Mouse (Mus musculus) thymus, postnatal 0 days (tissue): Measurements from ENCODE around the gene Zfp11. TPM values are rescaled to one million over a fixed set of nuclear protein-coding genes. Genes with fewer than 3 reads are reported as not detected.
"Not testable (repeated sequence)": the region's sequence is repeated elsewhere in the genome, so short reads cannot be mapped to it uniquely, and the experiment has no call there.

Source experiments
- DNase-seq: peaks from one replicate; pipeline ENCODE4 v3.0.0-alpha.2; 2015; ENCODE audit warnings: low spot score
- polyA plus RNA-seq: library from polyadenylated mRNA; unstranded; fragments of >200 nt; fragmentation: Nextera tagmentation; extraction: Ambion mirVana; gene quantifications from 2 replicates; pipeline ENCODE4 v1.2.1, GENCODE M21; 2015

The Zfp11 gene
- polyA plus RNA-seq, result 1.8 and 2.3 TPM in 2 replicates

- peak; percentile 73 for DNase-seq
Observed at GRCm38 (mm10) chr5:129670036-129670458, at the start of gene Zfp11. Zfp11 (minus strand) TSS chr5:129670099.

- no peak for DNase-seq
Observed at GRCm38 (mm10) chr5:129717016-129717415, 47.1 kb upstream of the Zfp11 start.

- DNase-seq, result peak; percentile 91
Observed at GRCm38 (mm10) chr5:129715326-129715861, 45.5 kb upstream of the Zfp11 start, which contains the start of gene Mrps17. Mrps17 (plus strand) TSS chr5:129715497.

DNA sequence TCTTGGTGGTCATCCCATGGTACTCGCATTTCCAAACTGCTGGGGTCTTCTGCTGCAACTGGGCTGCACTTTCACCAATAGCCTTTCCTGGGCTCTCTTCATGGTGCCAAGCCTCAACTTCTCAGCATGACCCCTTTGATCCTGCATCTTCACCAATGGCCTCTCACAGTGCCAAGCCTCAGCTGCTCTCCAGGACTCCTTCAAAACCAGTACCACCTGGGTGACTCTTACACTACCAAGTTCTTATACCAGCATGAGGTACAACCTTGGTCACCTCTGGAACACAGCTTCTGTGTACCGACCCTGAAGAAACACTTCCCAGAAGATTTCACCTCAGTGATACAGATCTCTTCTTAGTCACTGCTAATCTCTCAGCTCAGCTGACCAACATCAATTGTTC is 38.5 kb upstream of the Zfp11 start, which contains the start of gene Sept14:
Gene Sept14 (minus strand): TSS at position 101 of the 400 bp plus-strand sequence.
- no peak for DNase-seq

DNA sequence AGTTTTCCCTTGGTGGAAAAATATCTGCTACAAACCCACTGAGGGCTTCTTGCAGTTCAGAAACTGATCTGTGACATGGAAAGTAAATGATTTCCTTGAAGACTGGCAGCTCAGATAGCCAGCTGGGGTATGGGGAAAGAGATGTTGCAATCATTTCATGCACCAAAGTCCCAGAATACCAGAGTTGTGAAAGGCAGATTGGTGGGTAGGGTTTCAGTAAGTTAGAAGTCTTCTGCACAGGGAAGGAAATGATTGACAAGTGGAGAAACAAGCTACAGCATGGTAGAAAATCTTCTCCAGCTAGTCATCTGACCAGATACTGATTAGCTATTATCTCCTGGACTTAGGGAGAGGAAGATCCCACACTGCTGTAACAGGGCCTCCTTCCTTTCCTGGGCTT is 33.5 kb upstream of the Zfp11 start:
- DNase-seq, result no peak

GRCm38 (mm10) chr5:129701706-129702105 is 31.8 kb upstream of the Zfp11 start:
- DNase-seq, result no peak

- DNase-seq, result no peak
Observed at GRCm38 (mm10) chr5:129700506-129700905, 30.6 kb upstream of the Zfp11 start.

DNA sequence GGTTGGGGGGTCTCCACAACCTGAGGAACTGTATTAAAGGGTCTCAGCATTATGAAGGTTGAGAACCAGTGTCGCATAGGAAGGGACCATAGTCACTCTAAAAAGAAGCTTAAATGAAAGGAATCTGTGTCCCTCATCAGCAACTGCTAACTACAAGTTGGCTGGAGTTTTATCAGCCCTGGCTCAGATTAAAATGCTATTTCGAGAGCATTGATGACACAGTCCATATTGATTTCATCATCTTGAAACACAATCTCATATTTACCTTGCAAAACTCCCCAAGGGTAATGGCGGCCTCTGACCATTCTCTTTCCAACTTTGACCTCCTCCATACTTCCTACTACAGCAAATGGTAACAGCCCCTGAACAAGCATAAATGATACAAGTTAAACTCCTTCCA is 20.6 kb upstream of the Zfp11 start:
- no peak for DNase-seq

DNA sequence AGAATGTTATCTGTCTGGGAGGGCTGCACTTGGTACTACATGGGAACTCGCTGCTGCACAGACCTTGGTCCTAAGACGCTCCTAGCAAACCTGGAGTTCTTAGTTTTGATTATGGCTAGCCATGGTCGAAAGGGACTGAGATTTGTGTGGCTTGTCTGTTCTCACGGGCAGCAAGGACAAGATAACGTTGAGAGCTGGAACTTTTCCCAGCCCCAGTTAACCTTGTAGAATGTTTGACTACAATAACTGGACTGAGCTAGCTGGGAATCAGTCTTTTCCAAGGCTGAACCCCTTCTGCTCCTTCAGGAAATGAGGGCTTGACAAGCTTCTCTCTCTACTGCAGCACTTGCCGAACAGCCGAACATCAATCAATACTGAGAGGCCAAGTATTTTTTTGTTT is 17.7 kb upstream of the Zfp11 start:
- no peak for DNase-seq

DNA sequence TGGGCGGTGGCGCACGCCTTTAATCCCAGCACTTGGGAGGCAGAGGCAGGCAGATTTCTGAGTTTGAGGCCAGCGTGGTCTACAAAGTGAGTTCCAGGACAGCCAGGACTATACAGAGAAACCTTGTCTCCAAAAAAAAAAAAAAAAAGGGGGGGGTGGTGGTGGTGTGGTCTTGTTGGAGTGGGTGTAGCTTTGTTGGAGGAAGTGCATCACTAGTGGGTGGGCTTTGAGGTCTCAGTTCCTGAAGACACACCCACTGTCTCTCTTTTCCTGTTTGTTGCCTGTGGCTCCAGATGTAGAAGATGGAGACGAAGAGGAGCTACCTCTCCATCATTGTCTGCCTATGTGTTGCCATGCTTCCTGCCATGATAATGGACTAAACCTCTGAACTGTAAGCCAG is 15.2 kb upstream of the Zfp11 start:
- DNase-seq, result not testable (repeated sequence)

DNA sequence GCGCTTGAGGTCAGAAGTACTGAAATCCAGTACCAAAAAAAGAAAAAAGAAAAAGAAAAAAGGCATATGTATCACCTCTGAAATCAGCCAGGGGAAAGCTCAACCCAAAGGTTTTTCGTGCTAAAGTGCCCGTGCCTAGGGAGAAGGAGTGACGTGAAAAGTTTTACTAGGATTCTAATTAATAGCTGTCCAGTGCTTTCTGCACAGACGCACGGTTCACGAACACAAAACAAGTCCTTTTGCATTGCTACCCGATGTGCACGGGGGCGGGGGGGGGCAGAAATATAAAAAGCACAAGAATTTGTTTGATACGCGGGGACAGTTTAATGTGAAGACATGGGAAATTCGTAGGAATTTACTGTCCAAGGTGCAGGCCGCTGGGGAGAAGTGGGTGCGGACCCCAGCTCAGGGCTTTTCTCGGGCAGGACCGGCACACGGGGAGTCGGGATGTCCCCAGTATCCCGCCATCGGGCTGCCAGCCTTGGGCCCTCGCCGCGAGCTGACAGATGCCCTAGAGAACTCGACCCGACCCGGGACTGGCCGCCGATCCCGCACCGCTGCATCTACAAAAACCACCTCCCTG is 355 bp downstream of the Zfp11 start:
- DNase-seq, result no peak

- no peak for DNase-seq
Observed at GRCm38 (mm10) chr5:129667851-129668250, 2.0 kb downstream of the Zfp11 start.

GRCm38 (mm10) chr5:129666271-129666909 is 3.5 kb downstream of the Zfp11 start:
- no peak for DNase-seq

GRCm38 (mm10) chr5:129664090-129664489 is 5.8 kb downstream of the Zfp11 start:
- no peak for DNase-seq

GRCm38 (mm10) chr5:129657931-129658330 is 12.0 kb downstream of the Zfp11 start:
- no peak for DNase-seq

- DNase-seq, result no peak
Observed at GRCm38 (mm10) chr5:129657016-129657415, 12.9 kb downstream of the Zfp11 start.

GRCm38 (mm10) chr5:129650858-129651257 is 19.0 kb downstream of the Zfp11 start:
- DNase-seq, result no peak

- DNase-seq, result not testable (repeated sequence)
Observed at GRCm38 (mm10) chr5:129632270-129633250, 37.3 kb downstream of the Zfp11 start.

- not testable (repeated sequence) for DNase-seq
Observed at GRCm38 (mm10) chr5:129626586-129626985, 43.3 kb downstream of the Zfp11 start.

- DNase-seq, result no peak
Observed at GRCm38 (mm10) chr5:129626099-129626498, 43.8 kb downstream of the Zfp11 start.

- DNase-seq, result no peak
Observed at GRCm38 (mm10) chr5:129621361-129621760, 48.5 kb downstream of the Zfp11 start.
